Mouse (Mus musculus): ENCODE measurements around the gene Glrx3. TPM values are rescaled to one million over a fixed set of nuclear protein-coding genes. Genes with fewer than 3 reads are reported as not detected.

Glrx3 gene
- 301 and 319 TPM in 2 replicates for polyA plus RNA-seq (2016; fragmentation: Nextera tagmentation; extraction: Ambion mirVana)

- under 1% methylated on average over 69 of the region's 69 CpGs for WGBS
- H3K4me1 ChIP-seq (replicated peaks) = peaks cover 27% of the 10 kb centered on the region
- H3K36me3 ChIP-seq = peaks cover 6% of the 10 kb centered on the region
- peak; percentile 96 for DNase-seq (ENCODE audit: low spot score)
- H3K9me3 ChIP-seq = no peaks in the 10 kb centered on the region
- peak within 1 kb of the TSS; percentile 95 for H3K27ac ChIP-seq
- peak within 1 kb of the TSS; percentile 88 for H3K4me3 ChIP-seq
- no peaks in the 10 kb centered on the region for H3K27me3 ChIP-seq (ENCODE audit: insufficient read depth, poor library complexity, severe bottlenecking)
Measured at GRCm38 (mm10) chr7:137437440-137438178, at the start of gene Glrx3. Glrx3 (plus strand) TSS chr7:137437614.

GRCm38 (mm10) chr7:137387863-137388262 is 49.6 kb upstream of the Glrx3 start:
- Histone ChIP-seq H3K9me3 (no peaks in the 10 kb centered on the region), H3K27me3 (ENCODE audit: insufficient read depth, poor library complexity, severe bottlenecking) (no peaks in the 10 kb centered on the region), H3K36me3 (no peaks in the 10 kb centered on the region), H3K4me1 (replicated peaks) (no peaks in the 10 kb centered on the region), H3K4me3 (no peak overlapping the region), H3K27ac (no peak overlapping the region)
- DNase-seq (ENCODE audit: low spot score) = no peak
- WGBS = 95% methylated on average over 5 of the region's 5 CpGs

- 85% methylated on average over 4 of the region's 4 CpGs for WGBS
- H3K36me3 ChIP-seq = no peaks in the 10 kb centered on the region
- H3K27me3 ChIP-seq (ENCODE audit: insufficient read depth, poor library complexity, severe bottlenecking) = no peaks in the 10 kb centered on the region
Measured at GRCm38 (mm10) chr7:137395421-137395820, 42.0 kb upstream of the Glrx3 start.

GRCm38 (mm10) chr7:137397361-137397910 is 40.0 kb upstream of the Glrx3 start:
- no peak for DNase-seq (ENCODE audit: low spot score)
- H3K9me3 ChIP-seq = peaks cover 5% of the 10 kb centered on the region; the same call in 1 of the 2 replicates
- no peaks in the 10 kb centered on the region for H3K4me1 ChIP-seq (replicated peaks)
- H3K27ac ChIP-seq = no peak overlapping the region
- H3K36me3 ChIP-seq = no peaks in the 10 kb centered on the region
- 92% methylated on average over 8 of the region's 8 CpGs for WGBS
- H3K27me3 ChIP-seq (ENCODE audit: insufficient read depth, poor library complexity, severe bottlenecking) = no peaks in the 10 kb centered on the region
- H3K4me3 ChIP-seq = no peak overlapping the region

More at GRCm38 (mm10) chr7:137395421-137395820, 42.0 kb upstream of the Glrx3 start:
- no peaks in the 10 kb centered on the region for H3K4me1 ChIP-seq (replicated peaks)
- no peak for DNase-seq (ENCODE audit: low spot score)
- no peaks in the 10 kb centered on the region for H3K9me3 ChIP-seq
- no peak overlapping the region for H3K27ac ChIP-seq
- H3K4me3 ChIP-seq = no peak overlapping the region

- H3K4me3 ChIP-seq = no peak overlapping the region
- H3K9me3 ChIP-seq = peaks cover 5% of the 10 kb centered on the region; the same call in 1 of the 2 replicates
- H3K27me3 ChIP-seq (ENCODE audit: insufficient read depth, poor library complexity, severe bottlenecking) = no peaks in the 10 kb centered on the region
- WGBS = 94% methylated on average over 4 of the region's 4 CpGs
- DNase-seq (ENCODE audit: low spot score) = no peak
- H3K4me1 ChIP-seq (replicated peaks) = no peaks in the 10 kb centered on the region
- no peak overlapping the region for H3K27ac ChIP-seq
- H3K36me3 ChIP-seq = no peaks in the 10 kb centered on the region
Measured at GRCm38 (mm10) chr7:137398973-137399372, 38.4 kb upstream of the Glrx3 start.

- Histone ChIP-seq H3K4me3 (no peak overlapping the region), H3K27me3 (ENCODE audit: insufficient read depth, poor library complexity, severe bottlenecking) (no peaks in the 10 kb centered on the region), H3K27ac (no peak overlapping the region), H3K9me3 (peaks cover 5% of the 10 kb centered on the region; the same call in 1 of the 2 replicates), H3K4me1 (replicated peaks) (no peaks in the 10 kb centered on the region), H3K36me3 (no peaks in the 10 kb centered on the region)
- WGBS = 89% methylated on average over 2 of the region's 2 CpGs
- no peak for DNase-seq (ENCODE audit: low spot score)
Measured at GRCm38 (mm10) chr7:137404146-137404545, 33.3 kb upstream of the Glrx3 start.

- Histone ChIP-seq H3K36me3 (no peaks in the 10 kb centered on the region), H3K4me3 (no peak overlapping the region), H3K4me1 (replicated peaks) (peaks cover 13% of the 10 kb centered on the region), H3K27me3 (ENCODE audit: insufficient read depth, poor library complexity, severe bottlenecking) (no peaks in the 10 kb centered on the region), H3K27ac (no peak overlapping the region), H3K9me3 (no peaks in the 10 kb centered on the region)
- DNase-seq (ENCODE audit: low spot score) = no peak
- WGBS = 89% methylated on average over 1 of the region's 1 CpGs
Measured at GRCm38 (mm10) chr7:137407428-137408058, 29.9 kb upstream of the Glrx3 start.

- H3K4me3 ChIP-seq = peak within 1 kb of the TSS; percentile 66
- peak within 1 kb of the TSS; percentile 95 for H3K27ac ChIP-seq
- no peaks in the 10 kb centered on the region for H3K9me3 ChIP-seq
- no peaks in the 10 kb centered on the region for H3K27me3 ChIP-seq (ENCODE audit: insufficient read depth, poor library complexity, severe bottlenecking)
- under 1% methylated on average over 63 of the region's 63 CpGs for WGBS
- DNase-seq (ENCODE audit: low spot score) = peak; percentile 98
- no peaks in the 10 kb centered on the region for H3K36me3 ChIP-seq
- peaks cover 13% of the 10 kb centered on the region for H3K4me1 ChIP-seq (replicated peaks)
Measured at GRCm38 (mm10) chr7:137410337-137411197, 26.8 kb upstream of the Glrx3 start, which contains the start of gene 9430038I01Rik. 9430038I01Rik (minus strand) TSS chr7:137410762.

- Histone ChIP-seq H3K36me3 (no peaks in the 10 kb centered on the region), H3K27ac (no peak overlapping the region), H3K4me1 (replicated peaks) (peaks cover 9% of the 10 kb centered on the region), H3K27me3 (ENCODE audit: insufficient read depth, poor library complexity, severe bottlenecking) (no peaks in the 10 kb centered on the region), H3K9me3 (no peaks in the 10 kb centered on the region), H3K4me3 (no peak overlapping the region)
- WGBS = 90% methylated on average over 8 of the region's 8 CpGs
- DNase-seq (ENCODE audit: low spot score) = no peak
Measured at GRCm38 (mm10) chr7:137414710-137415109, 22.7 kb upstream of the Glrx3 start.

- no peaks in the 10 kb centered on the region for H3K4me1 ChIP-seq (replicated peaks)
- H3K27me3 ChIP-seq (ENCODE audit: insufficient read depth, poor library complexity, severe bottlenecking) = no peaks in the 10 kb centered on the region
- WGBS = 89% methylated on average over 2 of the region's 2 CpGs
- DNase-seq (ENCODE audit: low spot score) = no peak
- H3K9me3 ChIP-seq = no peaks in the 10 kb centered on the region
- H3K27ac ChIP-seq = no peak overlapping the region
- no peak overlapping the region for H3K4me3 ChIP-seq
- no peaks in the 10 kb centered on the region for H3K36me3 ChIP-seq
Measured at GRCm38 (mm10) chr7:137420550-137420949, 16.9 kb upstream of the Glrx3 start.

- Histone ChIP-seq H3K4me3 (no peak overlapping the region), H3K9me3 (no peaks in the 10 kb centered on the region), H3K36me3 (no peaks in the 10 kb centered on the region), H3K4me1 (replicated peaks) (no peaks in the 10 kb centered on the region), H3K27me3 (ENCODE audit: insufficient read depth, poor library complexity, severe bottlenecking) (no peaks in the 10 kb centered on the region), H3K27ac (no peak overlapping the region)
- WGBS = 96% methylated on average over 4 of the region's 4 CpGs
- no peak for DNase-seq (ENCODE audit: low spot score)
Measured at GRCm38 (mm10) chr7:137421236-137421635, 16.2 kb upstream of the Glrx3 start.

- no peak for DNase-seq (ENCODE audit: low spot score)
- no peaks in the 10 kb centered on the region for H3K9me3 ChIP-seq
- no peaks in the 10 kb centered on the region for H3K36me3 ChIP-seq
- H3K27ac ChIP-seq = no peak overlapping the region
- H3K27me3 ChIP-seq (ENCODE audit: insufficient read depth, poor library complexity, severe bottlenecking) = no peaks in the 10 kb centered on the region
- no peak overlapping the region for H3K4me3 ChIP-seq
- peaks cover 3% of the 10 kb centered on the region for H3K4me1 ChIP-seq (replicated peaks)
- 66% methylated on average over 4 of the region's 4 CpGs for whole genome bisulfite sequencing
Measured at GRCm38 (mm10) chr7:137426693-137427092, 10.7 kb upstream of the Glrx3 start.

Data from hindbrain, embryonic 10.5 days (tissue).